Mouse (Mus musculus) gastrocnemius, adult 18-20 months (tissue): ENCODE results near the gene Map3k11. TPM values are rescaled to one million over a fixed set of nuclear protein-coding genes. Genes with fewer than 3 reads are reported as not detected.

ENCODE experiments used
- DNase-seq: peaks from one replicate; pipeline ENCODE4 v3.0.0; 2021; ENCODE audit warnings: low spot score
- microRNA-seq: library from miRNA; unstranded; fragments of <30 nt; microRNA quantifications from one replicate; pipeline ENCODE4 v1.2.0, GENCODE M21; 2021
- total RNA-seq, 2 experiments: library from RNA; stranded (reverse); gene quantifications; 2 replicates each; pipeline ENCODE4 v1.2.3; 2021

Gene Map3k11
- total RNA-seq, 2 experiments from 2014 or later: 8.6 to 9.4 TPM

DNA sequence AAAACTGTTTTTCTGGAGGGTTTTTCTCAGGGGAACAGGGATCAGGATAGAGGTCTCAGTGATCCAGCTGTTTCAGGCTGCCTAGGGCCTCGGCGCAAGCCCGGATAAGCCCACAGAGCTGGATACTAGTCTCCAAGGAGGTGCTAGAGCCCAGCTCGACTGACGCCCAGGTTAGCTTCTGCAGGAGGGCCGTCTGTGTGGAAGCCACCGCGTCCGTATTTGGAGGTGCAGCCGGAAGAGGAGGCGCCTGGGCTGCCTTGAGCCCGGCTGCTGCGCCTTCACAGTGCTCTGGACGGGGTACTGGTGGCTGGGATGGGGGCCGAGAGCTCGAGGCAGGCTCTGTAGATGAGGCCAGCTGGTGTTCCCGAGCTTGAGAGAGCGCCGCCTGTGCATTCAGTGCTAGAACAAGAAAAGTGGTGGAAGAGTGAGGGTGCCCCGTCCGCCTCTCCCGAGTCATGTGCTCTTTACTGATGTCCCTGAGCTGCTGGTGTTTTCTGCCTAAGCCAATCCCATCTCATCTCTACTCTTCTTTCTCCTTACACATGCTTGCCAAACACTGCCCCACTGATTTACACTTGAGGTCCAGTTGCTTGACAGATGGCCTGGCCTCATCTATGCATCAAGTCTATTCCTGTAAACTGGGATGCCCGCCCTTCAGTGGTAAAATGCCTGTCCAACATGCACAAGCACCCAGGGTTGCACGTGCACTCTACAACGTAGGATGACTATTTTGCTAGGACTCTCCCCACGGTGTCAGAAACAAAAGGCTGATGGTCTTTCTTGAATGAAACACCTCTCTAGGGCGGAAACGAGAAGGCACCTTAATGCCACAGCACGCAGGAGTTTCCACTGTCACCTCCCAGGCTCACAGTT is 42.0 kb downstream of the Map3k11 start:
- DNase-seq: no peak

DNA sequence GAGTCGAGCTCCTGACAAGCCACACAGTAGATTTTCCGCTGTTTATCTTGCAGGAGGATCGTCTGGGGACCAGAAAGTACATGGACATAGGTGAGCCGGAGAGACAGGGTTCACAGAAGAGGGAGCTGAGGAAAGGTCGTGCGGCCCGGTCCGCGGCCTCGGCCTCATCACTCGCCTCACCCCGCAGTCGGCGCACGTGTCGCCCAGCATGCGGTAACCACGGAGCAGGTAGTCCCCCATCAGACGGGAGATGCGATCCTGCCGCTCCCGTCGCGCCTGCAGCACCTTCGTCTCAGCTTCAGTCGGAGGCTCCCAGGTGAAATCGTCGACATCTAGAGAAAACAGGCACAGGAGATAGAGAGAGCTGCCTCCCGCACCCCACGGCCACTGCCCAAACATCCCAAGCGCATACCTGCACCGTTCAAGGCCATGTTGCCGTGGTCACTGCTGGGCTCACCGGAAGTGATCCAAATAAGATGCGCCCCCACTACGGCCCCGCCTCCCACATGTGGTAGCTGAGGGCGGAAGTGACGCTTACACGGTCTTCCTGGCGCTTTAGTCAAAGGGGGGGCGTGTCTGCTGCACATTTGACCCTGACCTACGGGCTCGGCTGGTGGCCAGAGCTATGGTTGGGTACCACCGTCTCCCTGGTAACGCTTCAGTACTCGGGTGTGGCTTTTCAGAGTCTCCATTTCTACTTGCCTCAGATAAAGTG is 42.9 kb downstream of the Map3k11 start:
- peak; percentile 95 for DNase-seq

DNA sequence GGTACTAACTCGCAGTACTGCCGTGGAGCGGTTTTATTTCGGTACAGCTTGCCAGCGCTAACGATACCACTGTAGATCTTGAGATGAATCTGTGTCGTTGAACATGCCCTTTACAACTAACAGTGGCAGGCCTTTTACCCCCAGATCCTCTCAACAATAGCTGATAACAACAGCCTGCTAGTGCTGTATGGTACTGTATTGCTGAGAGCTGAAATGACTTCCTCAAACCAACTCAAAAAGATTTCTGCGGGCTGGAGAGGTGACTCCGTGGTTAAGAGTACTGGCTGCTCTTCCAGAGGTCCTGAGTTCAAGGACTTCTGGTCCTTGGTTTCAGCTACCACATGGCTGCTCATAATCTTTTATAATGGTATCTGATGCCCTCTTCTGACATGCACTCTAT is 45.8 kb downstream of the Map3k11 start:
- DNase-seq: no peak

DNA sequence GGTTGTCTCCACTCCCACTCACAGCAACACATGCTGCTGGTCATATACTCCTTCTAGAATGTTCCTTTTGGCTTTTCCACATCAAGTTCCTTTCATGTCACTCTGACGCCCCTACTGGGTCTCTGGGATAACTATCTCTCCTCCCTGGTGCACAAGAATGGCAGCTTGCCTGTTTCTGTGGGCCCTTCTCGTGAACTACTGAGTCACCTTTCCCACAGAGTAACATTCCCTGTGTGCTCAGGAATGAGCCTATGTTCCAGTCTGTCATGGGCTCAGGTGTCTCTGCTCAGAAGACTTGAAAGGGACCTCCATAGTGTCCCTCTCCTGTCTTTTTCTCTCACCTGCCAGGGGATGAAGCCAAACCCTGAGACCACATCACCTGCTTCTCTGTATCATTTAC is 50.9 kb downstream of the Map3k11 start:
- DNase-seq: no peak

DNA sequence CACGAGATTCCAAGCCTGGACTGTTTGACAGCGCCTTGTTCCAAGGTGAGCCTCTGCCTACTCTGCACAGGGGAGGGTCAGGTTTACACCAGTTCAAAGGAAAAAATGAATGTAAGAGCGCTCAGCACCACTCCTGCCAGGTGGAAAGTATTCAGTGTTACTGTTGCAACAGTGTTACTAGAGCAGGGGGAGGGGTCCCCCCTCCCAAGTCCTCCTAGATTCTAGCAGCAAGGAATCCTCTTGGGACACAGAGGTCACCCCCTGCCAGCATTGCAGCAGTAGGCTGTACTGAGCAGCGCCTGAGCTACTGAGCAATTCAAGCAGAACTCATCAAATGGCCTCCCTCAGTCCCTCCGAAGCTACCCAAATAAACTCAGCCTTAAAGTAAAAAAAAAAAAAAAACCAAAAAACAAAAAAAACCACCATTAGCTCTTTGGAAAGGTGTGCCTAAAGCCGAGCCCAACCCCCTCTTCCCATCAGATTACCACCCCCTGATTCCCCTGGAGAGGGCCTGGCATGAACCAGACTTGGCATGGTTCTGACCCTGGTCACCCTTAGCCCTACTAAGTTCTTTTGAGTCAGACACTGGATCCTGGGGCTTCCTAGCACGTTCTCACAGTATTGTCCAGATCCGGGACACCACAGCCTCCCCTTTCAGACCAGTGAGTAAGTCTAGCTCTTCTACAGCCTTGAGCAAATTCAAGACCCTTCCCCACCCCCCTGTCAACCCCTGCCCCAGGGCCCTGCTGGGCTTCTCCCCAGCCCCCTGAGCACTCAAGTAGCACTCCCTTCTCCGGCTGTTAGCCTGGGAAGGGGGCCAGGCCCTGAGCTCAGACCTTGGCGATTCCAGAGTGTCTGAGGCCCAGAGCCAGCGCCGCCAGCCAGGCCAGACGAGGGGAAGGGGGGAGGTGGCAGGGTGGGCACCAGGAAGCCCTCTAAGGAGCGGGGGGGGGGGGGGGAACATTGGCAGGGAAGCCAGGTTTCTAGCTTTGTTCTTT is 52.1 kb downstream of the Map3k11 start, which contains the start of gene Ltbp3:
Gene Ltbp3, plus strand, starts transcription at position 585 of the 998 bp plus-strand sequence.
- DNase-seq: peak; percentile 87

DNA sequence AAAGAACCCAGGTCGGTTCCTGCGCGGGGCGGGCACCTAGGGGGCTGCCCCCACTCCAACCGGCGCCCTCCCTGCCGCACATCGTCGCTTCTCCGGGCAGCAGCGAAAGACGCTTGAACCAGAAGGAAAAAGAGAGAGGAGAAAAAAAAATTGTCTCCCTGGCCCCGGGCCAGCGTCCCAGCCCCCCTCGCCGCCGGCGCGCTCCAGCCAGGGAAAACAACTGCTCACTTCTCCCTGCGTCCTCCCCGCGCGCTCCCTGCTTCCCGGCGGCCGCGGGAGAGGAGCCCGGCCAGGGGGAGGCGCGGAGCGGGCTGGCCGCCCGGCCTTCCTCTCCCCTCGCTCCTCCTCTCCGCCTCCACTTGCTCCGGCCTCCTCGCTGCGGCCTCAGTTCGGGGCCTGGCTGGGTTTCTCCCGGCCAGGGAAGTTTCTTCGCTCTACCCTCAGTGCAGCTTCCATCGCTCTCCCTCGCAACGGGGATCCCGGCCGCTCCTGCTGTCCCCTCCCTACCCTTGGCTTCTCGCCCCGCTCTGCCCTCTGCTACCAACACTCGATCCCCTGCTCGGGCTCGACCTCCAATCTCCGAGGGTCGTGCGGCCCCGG is 53.2 kb downstream of the Map3k11 start:
- peak; percentile 83 for DNase-seq

DNA sequence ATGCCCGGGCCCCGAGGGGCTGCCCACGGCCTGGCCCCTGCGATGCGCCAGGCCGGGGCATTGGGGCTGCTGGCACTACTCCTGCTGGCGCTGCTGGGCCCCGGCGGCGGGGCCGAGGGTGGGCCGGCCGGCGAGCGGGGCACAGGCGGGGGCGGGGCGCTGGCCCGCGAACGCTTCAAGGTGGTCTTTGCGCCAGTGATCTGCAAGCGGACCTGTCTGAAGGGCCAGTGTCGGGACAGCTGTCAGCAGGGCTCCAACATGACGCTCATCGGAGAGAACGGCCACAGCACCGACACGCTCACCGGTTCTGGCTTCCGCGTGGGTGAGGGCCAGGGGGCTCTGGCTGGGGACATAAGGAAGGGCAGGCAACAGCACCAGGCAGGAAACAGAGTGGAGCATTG is 53.7 kb downstream of the Map3k11 start:
- no peak for DNase-seq

GRCm38 (mm10) chr19:5743576-5743975 is 55.0 kb downstream of the Map3k11 start:
- no peak for DNase-seq

- DNase-seq: no peak
Measured at GRCm38 (mm10) chr19:5745756-5746710, 57.5 kb downstream of the Map3k11 start.

DNA sequence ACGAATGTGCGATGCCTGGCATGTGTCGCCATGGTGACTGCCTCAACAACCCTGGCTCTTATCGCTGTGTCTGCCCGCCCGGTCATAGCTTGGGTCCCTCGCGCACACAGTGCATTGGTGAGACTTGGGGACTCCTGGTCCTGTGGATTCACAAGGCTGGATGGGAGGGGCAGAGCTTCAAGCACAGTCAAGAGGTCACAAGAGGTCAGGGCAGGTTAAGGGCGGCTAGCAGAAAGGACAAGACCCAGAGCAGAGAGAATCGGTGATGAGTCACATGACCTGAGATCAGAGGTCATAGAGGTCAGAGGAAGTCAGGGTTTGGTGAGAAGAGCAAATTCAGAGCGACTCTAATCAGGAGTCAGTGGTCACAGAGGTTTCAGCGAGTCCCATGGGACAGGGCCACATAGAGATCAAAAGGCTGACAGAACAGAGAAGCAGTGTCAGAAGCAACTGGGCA is 58.4 kb downstream of the Map3k11 start:
- DNase-seq: no peak

GRCm38 (mm10) chr19:5749476-5749875 is 60.9 kb downstream of the Map3k11 start:
- DNase-seq: no peak

DNA sequence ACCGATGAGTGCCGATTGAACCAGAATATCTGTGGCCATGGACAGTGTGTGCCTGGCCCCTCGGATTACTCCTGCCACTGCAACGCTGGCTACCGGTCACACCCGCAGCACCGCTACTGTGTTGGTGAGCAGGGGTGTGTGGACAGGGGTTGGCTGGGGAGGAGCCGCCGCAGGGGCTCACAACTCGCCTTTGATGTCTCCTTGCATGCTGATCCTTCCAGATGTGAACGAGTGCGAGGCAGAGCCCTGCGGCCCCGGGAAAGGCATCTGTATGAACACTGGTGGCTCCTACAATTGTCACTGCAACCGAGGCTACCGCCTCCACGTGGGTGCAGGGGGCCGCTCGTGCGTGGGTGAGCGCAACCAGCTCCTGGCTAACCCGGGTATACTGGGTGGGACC is 62.4 kb downstream of the Map3k11 start:
- DNase-seq: no peak

DNA sequence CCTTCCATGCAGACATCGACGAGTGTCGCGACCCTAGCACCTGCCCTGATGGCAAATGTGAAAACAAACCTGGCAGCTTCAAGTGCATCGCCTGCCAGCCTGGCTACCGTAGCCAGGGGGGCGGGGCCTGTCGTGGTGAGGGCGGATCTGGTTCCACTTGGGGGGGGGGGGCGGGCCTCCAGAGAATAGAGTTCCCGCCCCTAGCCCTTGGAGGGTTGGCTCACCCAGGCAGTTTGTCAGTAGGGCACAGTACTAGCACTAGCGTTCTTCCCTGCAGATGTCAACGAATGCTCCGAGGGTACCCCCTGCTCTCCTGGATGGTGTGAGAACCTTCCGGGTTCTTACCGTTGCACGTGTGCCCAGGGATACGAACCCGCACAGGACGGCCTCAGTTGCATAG is 63.2 kb downstream of the Map3k11 start:
- DNase-seq: peak; percentile 42

Small RNA genes lying within 50 kb of the gene (microRNA-seq; reads per million reads assigned to microRNA genes)
- not detected for gene Mir6987

Other genes with a start within 250 kb of the Map3k11 start
- under 1 TPM; 0.17 to 0.34 TPM for gene Fosl1, start 241.2 kb upstream of the Map3k11 start, total RNA-seq
- gene Ccdc85b, start 230.8 kb upstream of the Map3k11 start, total RNA-seq: 1 to 10 TPM; 4.0 to 5.1 TPM
- gene Fibp, start 228.1 kb upstream of the Map3k11 start, total RNA-seq: 10 to 100 TPM; 33.7 to 38.5 TPM
- not detected for gene Ctsw, start 220.2 kb upstream of the Map3k11 start, total RNA-seq
- gene Efemp2, start 214.8 kb upstream of the Map3k11 start, total RNA-seq: 1 to 10 TPM; 4.0 to 5.6 TPM
- gene Mus81, start 200.3 kb upstream of the Map3k11 start, total RNA-seq: 10 to 100 TPM; 18.3 to 22.1 TPM
- gene Cfl1, start 198.3 kb upstream of the Map3k11 start, total RNA-seq: 10 to 100 TPM; 48.4 to 74.2 TPM
- gene 1700020D05Rik, start 185.0 kb upstream of the Map3k11 start, total RNA-seq: under 1 TPM; 0.21 to 0.30 TPM
- 1 to 10 TPM; 5.5 to 5.8 TPM for gene Snx32, start 178.2 kb upstream of the Map3k11 start, total RNA-seq
- gene Ovol1, start 128.1 kb upstream of the Map3k11 start, total RNA-seq: not detected
- 1 to 10 TPM; 1.7 to 2.5 TPM for gene Ap5b1, start 120.7 kb upstream of the Map3k11 start, total RNA-seq
- 10 to 100 TPM; 40.7 to 50.1 TPM for gene Rnaseh2c, start 86.9 kb upstream of the Map3k11 start, total RNA-seq
- 10 to 100 TPM; 24.0 to 26.0 TPM for gene Kat5, start 78.5 kb upstream of the Map3k11 start, total RNA-seq
- 10 to 100 TPM; 14.6 to 19.3 TPM for gene Rela, start 51.3 kb upstream of the Map3k11 start, total RNA-seq
- gene Sipa1, start 25.0 kb upstream of the Map3k11 start, total RNA-seq: 1 to 10 TPM; 5.6 to 8.2 TPM
- gene Pcnx3, start 166 bp downstream of the Map3k11 start, total RNA-seq: 10 to 100 TPM; 12.5 to 13.8 TPM
- not detected for gene Kcnk7, start 15.6 kb downstream of the Map3k11 start, total RNA-seq
- gene Ehbp1l1, start 37.6 kb downstream of the Map3k11 start, total RNA-seq: 100 to 1,000 TPM; 210 to 241 TPM
- gene Fam89b, start 40.9 kb downstream of the Map3k11 start, total RNA-seq: 10 to 100 TPM; 20.1 to 21.3 TPM
- gene Ltbp3, start 52.2 kb downstream of the Map3k11 start, total RNA-seq: 10 to 100 TPM; 41.4 to 45.4 TPM
- 10 to 100 TPM; 70.6 to 74.4 TPM for gene Scyl1, start 82.7 kb downstream of the Map3k11 start, total RNA-seq
- gene Frmd8, start 186.5 kb downstream of the Map3k11 start, total RNA-seq: 1 to 10 TPM; 2.9 to 3.2 TPM
- under 1 TPM; 0.59 to 0.90 TPM for gene Slc25a45, start 189.1 kb downstream of the Map3k11 start, total RNA-seq
- under 1 TPM; 0.21 TPM for gene Tigd3, start 205.4 kb downstream of the Map3k11 start, total RNA-seq
- gene Dpf2, start 224.3 kb downstream of the Map3k11 start, total RNA-seq: 10 to 100 TPM; 76.3 to 85.1 TPM
- 10 to 100 TPM in 1 of 2 experiments, 1 to 10 TPM in 1; 8.9 to 11.2 TPM for gene Cdc42ep2, start 236.1 kb downstream of the Map3k11 start, total RNA-seq